Mouse (Mus musculus): ENCODE data around the gene Efnb1. TPM values are rescaled to one million over a fixed set of nuclear protein-coding genes. Genes with fewer than 3 reads are reported as not detected.

Gene Efnb1
- polyA plus RNA-seq, 2 experiments = 36.9 to 57.5 TPM

DNA sequence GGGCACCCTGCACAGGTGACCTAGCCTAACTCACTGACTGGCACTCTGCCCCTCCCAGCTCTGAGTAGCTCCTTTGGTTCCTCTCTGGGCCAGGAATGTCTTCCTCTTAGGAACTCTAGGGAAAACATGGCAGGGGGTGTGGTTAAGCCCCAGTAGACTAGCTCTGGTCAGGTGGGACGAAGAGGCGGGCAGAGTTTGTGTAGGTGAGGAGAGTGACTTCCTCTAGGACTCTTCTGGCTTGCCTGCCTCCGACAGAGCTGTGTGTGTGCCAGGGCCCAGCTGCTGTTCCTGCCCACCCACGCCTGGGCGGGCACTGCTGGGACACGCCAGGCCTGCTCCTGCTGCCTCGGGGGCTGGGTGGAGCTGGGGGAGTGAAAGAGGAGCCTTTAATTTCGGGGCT, 5.1 kb downstream of the Efnb1 start:
- Histone ChIP-seq H3K9ac (ENCODE audit: low read depth, low read length, severe bottlenecking) (no peak overlapping the region), H3K4me3 (replicated peaks; ENCODE audit: low read length) (no peak overlapping the region; the same call in 1 of the 2 replicates), H3K36me3 (ENCODE audit: control insufficient read depth, insufficient read depth, low read length) (0 out of 2 replicates have a peak, but pooled peaks cover 8% of the 10 kb centered on the region), H3K4me2 (replicated peaks; ENCODE audit: low read depth, low read length, severe bottlenecking) (peak overlapping the region; percentile 60; the same call in 1 of the 2 replicates), H3K4me1 (ENCODE audit: control insufficient read depth, insufficient read depth, low read length) (peaks cover 21% of the 10 kb centered on the region), H3K27ac (replicated peaks; ENCODE audit: low read depth, low read length) (no peak overlapping the region), H3K27me3 (ENCODE audit: control insufficient read depth, insufficient read depth, low read length) (no peaks in the 10 kb centered on the region), H3K9me3 (ENCODE audit: control insufficient read depth, low read length) (no peaks in the 10 kb centered on the region)
- TF ChIP-seq POLR2A (IDR thresholded peaks at IDR 0.05; ENCODE audit: borderline replicate concordance, extremely low read depth, insufficient read depth, insufficient read length) = no peak
- ATAC-seq (ENCODE audit: low FRiP score, low read depth) (no peak), DNase-seq (ENCODE audit: low spot score) (no peak)
- WGBS = 58% methylated on average over 5 of the region's 8 CpGs

DNA sequence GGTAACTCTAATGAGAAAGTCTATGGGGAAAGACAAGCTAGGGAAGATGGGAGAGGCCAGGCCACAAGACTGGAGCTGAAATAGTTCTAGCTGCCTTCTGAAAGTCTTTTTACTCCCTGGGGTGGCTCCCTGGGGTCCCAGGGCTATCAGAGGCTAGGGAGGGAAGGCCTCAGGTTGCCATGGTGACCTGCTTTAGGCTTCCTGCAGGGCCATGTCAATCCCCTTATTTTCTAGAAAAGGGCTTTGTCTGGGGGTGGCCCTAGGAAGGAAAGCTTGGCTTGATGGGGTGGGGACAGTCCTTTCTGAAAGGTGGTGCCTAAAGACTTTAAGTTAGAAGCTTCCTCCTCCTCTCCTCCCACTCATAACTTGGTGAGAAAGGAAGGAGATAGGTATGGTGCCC, 6.0 kb downstream of the Efnb1 start:
- no peaks in the 10 kb centered on the region for H3K9me3 ChIP-seq (ENCODE audit: control insufficient read depth, low read length)
- H3K4me2 ChIP-seq (replicated peaks; ENCODE audit: low read depth, low read length, severe bottlenecking) = no peak overlapping the region
- no peaks in the 10 kb centered on the region for H3K27me3 ChIP-seq (ENCODE audit: control insufficient read depth, insufficient read depth, low read length)
- H3K4me3 ChIP-seq (replicated peaks; ENCODE audit: low read length) = no peak overlapping the region
- DNase-seq (ENCODE audit: low spot score) (no peak), ATAC-seq (ENCODE audit: low FRiP score, low read depth) (no peak)
- peaks cover 16% of the 10 kb centered on the region for H3K36me3 ChIP-seq (ENCODE audit: control insufficient read depth, insufficient read depth, low read length)
- peaks cover 21% of the 10 kb centered on the region for H3K4me1 ChIP-seq (ENCODE audit: control insufficient read depth, insufficient read depth, low read length)
- no peak for TF ChIP-seq POLR2A (IDR thresholded peaks at IDR 0.05; ENCODE audit: borderline replicate concordance, extremely low read depth, insufficient read depth, insufficient read length)
- no peak overlapping the region for H3K9ac ChIP-seq (ENCODE audit: low read depth, low read length, severe bottlenecking)
- no peak overlapping the region for H3K27ac ChIP-seq (replicated peaks; ENCODE audit: low read depth, low read length)

DNA sequence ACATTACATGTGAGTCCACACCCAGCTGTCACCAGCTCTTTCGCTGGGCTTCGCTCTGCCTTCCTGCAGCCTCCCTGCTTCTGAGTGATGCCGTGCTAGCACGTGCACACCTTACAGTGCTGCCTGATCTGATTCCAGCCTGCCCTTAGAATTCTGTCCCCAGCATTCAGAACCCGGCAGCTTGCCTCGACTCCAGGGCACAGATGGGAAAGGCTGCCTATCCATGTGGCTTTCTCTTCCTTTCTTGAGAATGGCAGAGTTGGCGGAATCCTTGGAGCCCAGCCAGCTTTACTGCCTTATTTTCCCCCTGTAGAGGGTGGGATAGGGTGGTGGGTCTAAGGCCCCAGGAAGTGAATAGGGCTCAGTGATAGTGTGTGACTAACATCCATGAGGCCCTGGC, 9.6 kb downstream of the Efnb1 start:
- Histone ChIP-seq H3K9me3 (ENCODE audit: control insufficient read depth, low read length) (no peaks in the 10 kb centered on the region), H3K27ac (replicated peaks; ENCODE audit: low read depth, low read length) (no peak overlapping the region), H3K4me3 (replicated peaks; ENCODE audit: low read length) (no peak overlapping the region), H3K4me1 (ENCODE audit: control insufficient read depth, insufficient read depth, low read length) (peaks cover 9% of the 10 kb centered on the region; the same call in 1 of the 2 replicates), H3K4me2 (replicated peaks; ENCODE audit: low read depth, low read length, severe bottlenecking) (no peak overlapping the region), H3K27me3 (ENCODE audit: control insufficient read depth, insufficient read depth, low read length) (no peaks in the 10 kb centered on the region), H3K9ac (ENCODE audit: low read depth, low read length, severe bottlenecking) (no peak overlapping the region), H3K36me3 (ENCODE audit: control insufficient read depth, insufficient read depth, low read length) (peaks cover 37% of the 10 kb centered on the region)
- DNase-seq (ENCODE audit: low spot score) (no peak), ATAC-seq (ENCODE audit: low FRiP score, low read depth) (no peak)
- 80% methylated on average over 7 of the region's 7 CpGs for WGBS
- TF ChIP-seq POLR2A (IDR thresholded peaks at IDR 0.05; ENCODE audit: borderline replicate concordance, extremely low read depth, insufficient read depth, insufficient read length) = no peak

DNA sequence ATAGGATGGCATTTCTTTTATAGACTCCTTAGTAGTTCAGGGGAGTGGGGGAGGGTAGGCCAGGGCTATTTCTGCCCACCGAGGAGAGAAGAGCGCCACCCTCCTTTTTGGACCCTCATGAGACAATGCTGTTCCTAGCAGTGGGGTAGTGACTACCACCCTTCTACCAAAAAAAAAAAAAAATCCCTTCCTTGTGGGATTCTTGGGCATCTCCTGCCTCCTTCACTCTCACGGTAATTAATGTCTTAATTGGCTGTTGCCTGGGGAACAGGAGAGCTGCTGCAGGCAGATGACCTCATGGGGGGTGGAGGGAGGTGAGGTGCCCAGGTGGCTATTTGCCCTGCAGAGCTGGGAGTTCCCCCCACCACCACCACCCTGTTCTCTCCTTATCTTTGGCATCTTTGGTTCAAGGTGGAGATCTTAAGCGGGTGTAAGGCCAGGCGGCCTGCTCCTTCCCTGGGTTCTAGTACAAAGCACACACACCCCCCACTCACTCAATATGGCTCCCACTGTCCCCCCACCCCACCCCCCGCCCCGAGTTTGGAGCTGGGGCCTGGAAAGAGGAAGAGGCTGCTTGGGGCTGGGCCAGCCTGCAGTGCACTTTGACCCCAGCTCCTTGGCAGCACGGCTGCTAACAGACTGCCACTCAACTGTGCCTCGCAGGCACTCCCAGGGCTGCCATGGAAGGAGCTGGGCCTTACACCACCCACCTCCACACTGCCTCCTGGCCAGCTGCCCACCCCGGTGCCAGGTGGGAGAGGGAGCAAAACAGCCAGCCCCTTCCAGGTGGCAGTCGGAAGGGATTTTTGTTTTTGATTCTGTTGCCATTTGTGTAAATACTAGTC, 12.4 kb downstream of the Efnb1 start:
- H3K4me2 ChIP-seq (replicated peaks; ENCODE audit: low read depth, low read length, severe bottlenecking) = no peak overlapping the region
- no peak for ATAC-seq (ENCODE audit: low FRiP score, low read depth)
- peaks cover 41% of the 10 kb centered on the region for H3K36me3 ChIP-seq (ENCODE audit: control insufficient read depth, insufficient read depth, low read length)
- H3K9ac ChIP-seq (ENCODE audit: low read depth, low read length, severe bottlenecking) = no peak overlapping the region
- no peak overlapping the region for H3K4me3 ChIP-seq (replicated peaks; ENCODE audit: low read length)
- no peaks in the 10 kb centered on the region for H3K4me1 ChIP-seq (ENCODE audit: control insufficient read depth, insufficient read depth, low read length)
- 41% methylated on average over 10 of the region's 11 CpGs for WGBS
- no peaks in the 10 kb centered on the region for H3K9me3 ChIP-seq (ENCODE audit: control insufficient read depth, low read length)
- H3K27me3 ChIP-seq (ENCODE audit: control insufficient read depth, insufficient read depth, low read length) = 0 out of 2 replicates have a peak, but pooled peaks cover 4% of the 10 kb centered on the region
- TF ChIP-seq POLR2A (IDR thresholded peaks at IDR 0.05; ENCODE audit: borderline replicate concordance, extremely low read depth, insufficient read depth, insufficient read length) = no peak
- no peak for DNase-seq (ENCODE audit: low spot score)
- H3K27ac ChIP-seq (replicated peaks; ENCODE audit: low read depth, low read length) = no peak overlapping the region

DNA sequence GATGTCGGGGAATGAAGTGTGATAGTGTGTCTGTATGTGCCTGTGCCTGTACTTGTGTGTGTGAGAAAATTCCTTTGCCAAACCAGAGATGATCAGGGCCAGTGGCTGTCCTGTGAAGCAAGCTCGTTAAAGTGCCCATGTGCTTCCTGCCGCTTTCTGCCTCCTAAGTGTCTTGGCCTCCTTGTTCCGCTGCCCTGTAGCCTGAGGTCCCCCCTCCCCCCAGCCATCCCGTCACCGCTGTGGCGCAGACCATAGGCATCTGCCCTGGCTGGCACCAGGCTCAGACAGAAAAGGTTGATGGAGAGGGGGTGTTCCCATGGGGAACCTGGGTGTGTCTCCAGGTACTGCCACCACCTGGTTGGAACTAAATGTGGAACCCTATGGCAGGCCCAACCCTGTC, 13.1 kb downstream of the Efnb1 start:
- H3K4me3 ChIP-seq (replicated peaks; ENCODE audit: low read length) = no peak overlapping the region
- H3K4me1 ChIP-seq (ENCODE audit: control insufficient read depth, insufficient read depth, low read length) = no peaks in the 10 kb centered on the region
- H3K36me3 ChIP-seq (ENCODE audit: control insufficient read depth, insufficient read depth, low read length) = peaks cover 41% of the 10 kb centered on the region
- no peak overlapping the region for H3K27ac ChIP-seq (replicated peaks; ENCODE audit: low read depth, low read length)
- 51% methylated on average over 7 of the region's 7 CpGs for WGBS
- 0 out of 2 replicates have a peak, but pooled peaks cover 4% of the 10 kb centered on the region for H3K27me3 ChIP-seq (ENCODE audit: control insufficient read depth, insufficient read depth, low read length)
- no peak for DNase-seq (ENCODE audit: low spot score)
- ATAC-seq (ENCODE audit: low FRiP score, low read depth) = no peak
- TF ChIP-seq POLR2A (IDR thresholded peaks at IDR 0.05; ENCODE audit: borderline replicate concordance, extremely low read depth, insufficient read depth, insufficient read length) = no peak
- H3K9me3 ChIP-seq (ENCODE audit: control insufficient read depth, low read length) = no peaks in the 10 kb centered on the region
- H3K9ac ChIP-seq (ENCODE audit: low read depth, low read length, severe bottlenecking) = no peak overlapping the region
- H3K4me2 ChIP-seq (replicated peaks; ENCODE audit: low read depth, low read length, severe bottlenecking) = no peak overlapping the region

Measured in limb, embryonic 14.5 days (tissue).